Mouse (Mus musculus) left cerebral cortex, postnatal 4 days (tissue): ENCODE data around the gene Npsr1. TPM values are rescaled to one million over a fixed set of nuclear protein-coding genes. Genes with fewer than 3 reads are reported as not detected.

ENCODE experiments used
- DNase-seq: peaks from one replicate; pipeline ENCODE4 v3.0.0-alpha.2; 2022
- intact Hi-C: fragments of 180-260 bp; cut with DNase I; formaldehyde crosslinking; loops from one replicate; pipeline ENCODE4 v1.15.1; 2025
- total RNA-seq, 2 experiments: library from RNA; stranded (reverse); gene quantifications; 2 replicates each; pipeline ENCODE4 v1.2.3; 2021

Gene Npsr1
- total RNA-seq: 1 to 10 TPM in 1 of 2 experiments, under 1 TPM in 1; 0.96 to 1.0 TPM

DNA sequence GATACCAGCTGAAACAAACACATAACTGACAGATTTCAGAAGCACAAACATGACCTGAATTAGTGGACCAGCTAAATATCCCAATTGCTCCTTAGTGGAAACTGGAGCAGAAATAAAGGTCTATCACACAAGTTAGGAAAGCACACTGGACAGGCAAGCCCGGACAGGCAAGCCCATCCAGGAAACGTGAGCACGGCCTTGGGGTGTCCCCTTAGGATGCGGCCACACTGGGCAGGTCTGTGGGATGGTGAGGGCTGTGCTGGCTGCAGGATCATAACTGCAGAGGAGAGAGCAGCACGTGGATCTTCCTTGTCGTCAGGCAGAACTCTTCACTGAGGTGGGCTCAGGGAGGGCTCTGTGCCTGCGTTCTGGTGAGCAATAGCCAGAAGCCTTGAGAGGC is at the start of gene Npsr1:
Gene Npsr1 (plus strand): TSS at position 301 of the 400 bp plus-strand sequence.
- no peak for DNase-seq
- intact Hi-C loops: no loop called here

DNA sequence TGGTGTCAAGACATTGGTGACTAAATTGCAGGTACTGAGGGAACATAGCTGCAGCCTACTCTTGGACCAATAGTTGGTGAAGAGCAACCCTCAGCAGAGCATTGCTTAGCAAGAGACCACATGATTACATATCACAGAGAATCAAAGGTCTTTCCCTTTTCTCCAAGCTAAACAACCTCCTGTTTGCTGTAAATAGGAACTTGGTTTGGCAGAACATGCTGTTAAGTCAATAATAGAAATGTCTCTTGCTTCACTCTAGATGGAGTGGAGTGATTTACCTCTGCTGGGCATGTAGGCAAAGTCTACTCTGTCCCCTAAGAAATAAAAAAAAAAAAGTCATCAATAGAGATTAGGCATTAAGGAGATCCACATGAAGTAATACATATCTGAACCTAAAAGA is 46.3 kb upstream of the Npsr1 start:
- intact Hi-C loops: no loop called here
- no peak for DNase-seq

DNA sequence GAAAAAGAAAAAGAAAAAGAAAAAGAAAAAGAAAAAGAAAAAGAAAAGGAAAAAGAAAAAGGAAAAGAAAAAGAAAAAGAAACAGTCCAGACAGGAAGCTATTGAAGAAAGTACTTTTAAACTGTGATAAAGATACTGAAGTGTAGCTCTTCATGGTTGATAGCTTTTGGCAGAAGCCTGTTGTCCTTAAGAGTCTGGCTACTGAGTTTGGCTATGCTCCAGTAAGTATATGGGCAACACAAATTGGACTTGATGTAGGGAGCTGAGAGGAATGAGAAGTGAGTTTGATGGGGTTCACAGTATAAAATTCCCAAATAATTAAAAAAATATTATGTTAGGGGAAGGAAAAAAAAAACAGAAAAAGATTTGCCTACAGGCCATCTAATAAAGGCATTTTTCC is 34.5 kb upstream of the Npsr1 start:
- DNase-seq: no peak
- intact Hi-C loops: no loop called here

DNA sequence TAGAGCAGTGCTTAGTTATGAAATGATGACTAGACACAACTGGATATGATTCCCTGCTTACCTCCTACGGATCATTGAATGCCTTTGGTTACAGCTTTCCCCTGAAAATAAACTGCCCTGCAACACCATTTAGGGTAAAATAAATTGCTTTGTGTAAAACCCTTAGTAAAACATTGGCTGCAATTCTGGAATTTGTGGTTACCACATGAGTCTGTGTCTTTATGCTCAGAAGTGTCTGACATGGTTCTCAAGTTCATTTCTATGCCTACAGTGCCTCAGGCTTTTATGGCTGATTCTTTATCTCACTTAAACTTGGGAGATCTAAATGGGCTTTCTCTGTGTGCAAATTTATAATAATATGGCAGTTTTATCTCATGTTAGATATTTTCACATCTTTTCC is 26.1 kb upstream of the Npsr1 start:
- intact Hi-C loops: loop anchor here (5.0 kb wide), 1 partner anchor 1514 kb away; no protein-coding TSS in a partner anchor
- no peak for DNase-seq

DNA sequence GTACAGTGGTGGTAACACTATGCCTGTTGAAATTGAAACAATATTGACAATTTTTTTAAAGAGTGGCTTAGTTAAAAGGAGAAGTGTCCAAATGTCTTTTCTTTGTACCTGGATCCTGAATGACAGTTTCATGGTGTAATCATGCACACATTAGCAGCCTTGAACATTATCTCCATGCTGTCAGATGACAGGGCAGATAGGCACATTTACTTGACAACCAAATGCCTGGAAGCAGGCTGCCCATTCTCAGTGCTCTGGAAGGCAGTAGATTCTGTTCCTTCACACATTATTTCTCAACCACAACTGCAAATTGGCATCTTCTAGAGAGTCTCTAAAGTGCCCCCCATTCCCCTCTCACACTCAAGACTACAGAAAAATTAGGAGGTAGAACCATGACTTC is 20.2 kb upstream of the Npsr1 start:
- intact Hi-C loops: no loop called here
- no peak for DNase-seq

DNA sequence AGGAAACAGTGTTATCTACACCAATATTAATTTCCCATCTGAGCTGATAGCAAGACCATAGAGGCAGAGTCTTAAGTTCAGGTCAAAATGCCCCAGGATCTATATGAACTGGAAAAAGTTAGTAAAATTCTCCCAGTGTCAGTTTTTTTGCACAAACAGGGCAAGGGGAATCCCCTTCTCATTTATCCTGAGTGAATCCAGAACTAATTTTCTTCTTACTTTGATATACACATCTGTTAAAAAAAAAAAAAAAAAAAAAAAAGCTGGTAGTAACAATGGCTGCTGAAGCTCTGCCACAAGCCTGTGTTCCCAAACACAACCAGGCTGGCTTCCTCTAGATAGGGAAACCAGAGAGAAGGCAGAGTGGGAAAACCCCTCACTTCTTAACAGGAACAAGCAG is 5.9 kb upstream of the Npsr1 start:
- intact Hi-C loops: no loop called here

DNA sequence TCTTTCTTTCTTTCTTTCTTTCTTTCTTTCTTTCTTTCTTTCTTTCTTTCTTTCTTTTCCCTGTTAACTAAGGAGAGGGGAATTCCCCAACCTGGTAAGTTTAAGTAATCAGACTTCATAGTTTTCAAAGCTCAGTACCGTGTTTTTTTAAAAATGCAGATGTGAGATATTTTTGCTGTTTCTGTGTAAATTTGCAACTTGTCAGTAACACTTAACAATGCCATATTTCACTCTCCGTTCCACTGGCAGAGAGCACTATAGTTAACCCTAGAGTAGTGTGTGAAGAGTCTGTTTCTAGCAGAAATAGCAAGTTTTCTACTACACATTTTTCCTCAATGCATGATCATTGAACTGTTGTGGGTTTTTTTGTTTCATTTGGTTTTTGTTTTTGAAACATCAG is 730 bp downstream of the Npsr1 start:
- intact Hi-C loops: no loop called here
- no peak for DNase-seq

More for the DNA sequence above, 5.9 kb upstream of the Npsr1 start:
- DNase-seq: no peak

DNA sequence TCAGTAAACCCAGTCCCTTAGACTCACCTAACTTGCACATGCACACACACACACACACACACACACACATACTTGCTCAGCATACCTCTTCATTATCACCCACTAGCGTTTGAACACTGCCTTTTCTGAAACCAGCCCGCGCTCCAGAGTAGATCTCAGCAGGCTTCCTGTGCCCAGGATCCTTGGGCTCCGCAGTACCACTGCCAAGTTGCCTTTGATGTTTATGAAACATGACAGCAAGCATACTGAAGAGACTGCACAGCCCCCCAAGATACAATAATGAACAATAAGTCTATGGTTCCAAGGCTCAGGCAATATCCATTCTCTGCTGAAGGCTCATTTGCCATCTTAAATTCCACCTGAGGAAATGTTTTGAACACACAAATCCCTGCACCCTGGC is 1.8 kb downstream of the Npsr1 start:
- peak; percentile 64 for DNase-seq
- intact Hi-C loops: no loop called here

DNA sequence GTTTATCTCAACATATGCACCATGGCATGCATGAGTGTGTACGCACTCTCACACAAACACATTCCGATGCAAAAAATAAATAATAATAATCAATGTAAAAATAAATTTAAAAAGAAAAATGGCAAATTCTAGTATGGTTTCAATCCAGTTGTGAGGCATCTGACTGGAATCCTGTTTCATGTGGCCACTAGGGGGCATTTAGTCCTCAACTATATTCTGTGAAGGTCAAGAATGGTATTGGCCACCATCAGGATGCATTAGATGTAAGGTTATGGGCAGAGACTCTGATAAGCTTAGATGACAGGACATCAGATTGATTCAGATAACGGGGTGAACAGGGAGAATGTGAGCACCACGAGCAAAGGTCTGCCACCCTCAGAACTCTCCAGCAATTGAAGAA is 21.6 kb downstream of the Npsr1 start:
- DNase-seq: peak; percentile 50
- intact Hi-C loops: loop anchor here (5.0 kb wide), 1 partner anchor 398 kb away; no protein-coding TSS in a partner anchor

DNA sequence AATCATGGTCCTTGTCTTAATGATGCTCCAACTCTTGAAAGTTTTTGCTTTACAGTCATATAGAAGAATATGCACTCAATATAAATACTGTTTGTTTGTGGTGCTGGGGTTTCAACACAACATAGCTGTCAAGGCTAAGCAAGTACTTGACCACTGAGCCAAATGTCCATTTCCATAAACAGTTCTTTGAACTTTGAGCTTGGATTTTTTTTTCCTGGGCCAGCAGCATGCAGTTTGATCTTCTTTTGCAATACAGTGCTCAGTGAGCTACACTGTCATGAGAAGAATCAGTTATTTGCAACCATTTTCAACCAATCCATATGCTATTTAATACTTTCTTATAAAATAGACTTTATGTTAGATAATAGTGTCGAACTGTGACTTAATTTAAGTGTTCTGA is 35.3 kb downstream of the Npsr1 start:
- DNase-seq: no peak
- intact Hi-C loops: no loop called here

DNA sequence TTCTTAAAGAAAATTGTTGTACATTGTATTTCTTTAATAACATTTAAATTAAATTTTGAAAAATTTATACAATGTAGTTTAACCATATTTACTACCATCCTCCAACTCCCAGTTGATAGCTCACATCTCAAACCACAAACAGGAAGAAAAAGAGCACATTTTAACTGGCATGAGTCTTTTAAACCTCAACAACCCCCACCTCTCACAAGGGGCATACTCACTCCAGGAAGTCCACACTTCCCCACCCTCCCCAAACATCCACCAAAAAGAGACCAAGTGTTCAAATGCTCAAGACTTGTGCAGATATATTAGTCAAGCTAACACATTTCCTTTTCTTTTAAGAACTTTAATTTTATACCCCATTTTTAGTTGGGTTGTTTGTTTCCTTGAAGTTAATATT is 38.6 kb downstream of the Npsr1 start:
- no peak for DNase-seq
- intact Hi-C loops: no loop called here

DNA sequence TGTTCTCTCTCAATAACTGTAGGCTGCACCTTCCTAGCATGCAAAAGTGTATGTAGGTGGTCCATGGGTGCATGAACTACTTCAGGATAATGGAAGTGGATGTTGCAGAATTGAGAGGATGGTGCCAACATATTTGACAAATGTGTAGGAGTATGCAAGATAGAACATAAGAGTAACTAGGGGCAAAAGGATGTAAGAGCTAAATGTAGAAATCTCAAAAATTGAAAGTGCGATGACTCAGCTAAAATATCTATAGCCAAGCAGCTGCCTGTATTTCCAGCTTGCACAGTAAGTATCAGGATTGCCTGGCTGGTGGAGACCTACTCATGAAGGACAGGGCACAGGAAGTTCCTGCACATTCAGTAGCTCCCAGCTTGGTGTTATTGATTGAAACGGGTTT is 46.5 kb downstream of the Npsr1 start:
- intact Hi-C loops: no loop called here
- no peak for DNase-seq

DNA sequence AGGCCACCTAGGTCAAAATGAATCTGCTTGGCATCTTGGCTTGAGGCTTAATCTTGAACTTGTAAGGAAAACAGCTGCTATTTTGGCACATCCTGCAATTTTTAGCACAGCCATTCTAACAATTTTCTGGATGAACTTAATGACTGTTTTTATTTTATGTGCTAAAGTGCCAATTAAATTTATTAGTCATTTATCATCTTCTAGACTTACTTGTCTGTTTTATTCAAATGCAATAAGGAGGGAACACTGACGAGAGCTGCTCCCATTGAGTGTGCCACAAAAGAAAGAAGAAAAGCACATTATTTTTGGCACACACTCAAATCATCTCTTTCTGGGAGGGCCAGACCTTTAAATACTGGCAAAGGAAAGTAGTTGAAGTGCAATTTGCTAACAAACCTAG is 59.4 kb downstream of the Npsr1 start:
- no peak for DNase-seq
- intact Hi-C loops: no loop called here

DNA sequence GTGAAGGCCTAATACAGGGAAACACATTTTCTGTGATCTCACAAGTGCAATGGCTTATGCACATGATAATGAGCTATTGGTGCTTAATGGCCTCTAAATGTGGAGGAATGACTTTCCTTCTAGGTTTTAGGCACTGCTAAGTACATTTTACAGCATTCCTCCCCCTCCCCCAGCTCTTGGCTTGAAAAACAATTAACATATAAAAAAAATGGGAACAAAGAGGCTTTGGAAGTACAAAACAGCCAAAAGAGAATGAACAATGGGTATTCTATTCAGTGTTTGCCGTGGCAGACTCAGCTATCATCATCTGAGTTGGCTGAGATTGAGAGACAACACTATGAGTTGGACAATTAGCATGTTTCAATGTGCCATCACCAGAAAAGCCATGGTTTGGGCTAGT is 62.6 kb downstream of the Npsr1 start:
- DNase-seq: no peak
- intact Hi-C loops: no loop called here

DNA sequence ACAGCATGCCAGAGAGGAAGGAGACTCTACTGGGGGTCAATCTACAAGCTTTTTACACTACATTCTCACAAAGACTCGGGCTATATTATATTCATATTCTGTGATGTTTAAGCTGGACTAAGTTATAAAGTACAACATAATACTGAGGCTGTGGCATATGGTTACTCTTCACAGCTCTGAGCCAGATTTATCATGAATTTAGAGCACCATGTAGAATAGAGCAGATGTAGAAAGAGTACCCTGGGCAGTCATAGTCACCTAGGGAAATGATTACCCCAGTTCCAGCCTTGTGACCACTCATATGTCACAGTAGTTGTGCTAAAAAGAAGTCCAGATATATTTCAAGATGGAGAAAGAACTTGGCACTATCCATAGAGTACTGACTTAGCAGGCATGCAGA is 70.7 kb downstream of the Npsr1 start:
- no peak for DNase-seq
- intact Hi-C loops: no loop called here

DNA sequence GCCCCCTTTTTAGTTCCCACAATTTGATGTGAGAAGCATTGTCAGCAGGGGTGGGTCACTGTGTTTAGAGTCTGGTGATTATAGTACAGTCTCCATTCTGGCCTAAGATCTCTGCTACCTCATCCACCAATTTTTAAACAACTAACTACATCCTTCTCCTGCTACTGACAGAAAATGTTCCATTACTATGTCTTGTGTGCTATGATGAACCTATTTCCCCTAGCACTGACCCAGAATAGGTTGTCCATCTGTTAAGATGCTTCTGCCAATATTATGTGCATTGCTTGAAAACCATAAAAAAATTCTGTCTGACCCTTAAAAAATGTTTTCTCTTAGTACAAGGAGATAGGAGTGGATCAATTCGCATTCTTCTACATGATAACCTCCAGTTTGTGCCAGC is 72.9 kb downstream of the Npsr1 start:
- intact Hi-C loops: no loop called here
- DNase-seq: no peak

DNA sequence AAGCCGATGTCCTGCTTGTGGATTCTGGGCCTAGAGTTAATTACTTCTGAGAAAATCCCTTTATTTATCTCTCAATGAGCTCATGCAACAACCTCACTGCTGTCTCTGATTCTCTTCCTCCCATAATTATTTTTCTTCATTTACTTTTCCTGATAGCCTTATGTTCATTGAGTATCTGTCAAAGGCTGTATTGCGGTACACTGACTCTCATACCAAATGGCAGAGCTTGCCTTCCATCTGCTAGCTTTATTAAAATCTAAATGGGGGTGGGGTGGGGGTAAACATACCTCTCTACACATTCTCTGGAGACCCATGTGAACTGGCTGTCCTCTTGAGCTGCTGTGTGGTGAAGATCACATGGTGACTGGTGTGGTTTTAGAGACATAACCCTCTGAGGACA is 80.9 kb downstream of the Npsr1 start:
- intact Hi-C loops: no loop called here
- no peak for DNase-seq

DNA sequence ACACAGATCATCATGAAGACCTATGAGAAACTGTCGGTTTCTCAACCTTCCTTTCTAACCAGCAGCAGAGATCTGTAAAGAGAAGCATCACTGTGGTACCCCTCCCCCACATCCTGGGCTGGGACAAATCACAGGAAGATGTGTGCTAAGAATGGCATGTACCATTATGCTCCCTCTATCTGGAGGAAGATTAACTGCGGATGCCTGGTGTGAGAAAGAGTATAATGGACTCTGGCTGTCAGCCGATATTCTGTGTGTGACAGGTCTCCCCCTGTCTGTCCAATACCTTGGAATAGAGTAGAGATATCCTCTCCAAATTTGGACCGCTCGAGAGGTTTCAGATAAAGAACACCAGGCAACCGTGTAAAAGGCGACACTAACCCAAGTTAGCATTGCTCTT is 83.1 kb downstream of the Npsr1 start:
- intact Hi-C loops: no loop called here

DNA sequence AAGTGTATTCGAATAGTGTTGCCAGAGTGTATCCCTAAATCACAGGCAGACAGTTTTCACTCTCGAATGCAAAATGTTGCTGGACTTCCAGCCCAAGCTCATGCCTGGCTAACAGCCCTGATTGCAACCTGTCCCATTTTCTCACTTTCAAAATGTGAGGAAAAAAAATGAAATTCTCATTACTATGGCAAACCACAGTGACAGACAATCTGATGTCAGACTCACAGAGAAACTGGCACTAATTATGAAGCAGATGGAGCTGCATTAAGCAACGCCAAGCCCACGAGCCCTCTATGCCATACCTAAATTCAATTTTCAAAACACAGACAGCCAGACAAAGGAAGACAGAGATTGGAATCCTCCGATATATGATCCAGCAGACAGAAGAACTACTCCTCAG is 88.5 kb downstream of the Npsr1 start:
- intact Hi-C loops: loop anchor here (5.0 kb wide), 1 partner anchor 724 kb away; no protein-coding TSS in a partner anchor
- peak; percentile 28 for DNase-seq

More for the DNA sequence above, 83.1 kb downstream of the Npsr1 start:
- DNase-seq: no peak

DNA sequence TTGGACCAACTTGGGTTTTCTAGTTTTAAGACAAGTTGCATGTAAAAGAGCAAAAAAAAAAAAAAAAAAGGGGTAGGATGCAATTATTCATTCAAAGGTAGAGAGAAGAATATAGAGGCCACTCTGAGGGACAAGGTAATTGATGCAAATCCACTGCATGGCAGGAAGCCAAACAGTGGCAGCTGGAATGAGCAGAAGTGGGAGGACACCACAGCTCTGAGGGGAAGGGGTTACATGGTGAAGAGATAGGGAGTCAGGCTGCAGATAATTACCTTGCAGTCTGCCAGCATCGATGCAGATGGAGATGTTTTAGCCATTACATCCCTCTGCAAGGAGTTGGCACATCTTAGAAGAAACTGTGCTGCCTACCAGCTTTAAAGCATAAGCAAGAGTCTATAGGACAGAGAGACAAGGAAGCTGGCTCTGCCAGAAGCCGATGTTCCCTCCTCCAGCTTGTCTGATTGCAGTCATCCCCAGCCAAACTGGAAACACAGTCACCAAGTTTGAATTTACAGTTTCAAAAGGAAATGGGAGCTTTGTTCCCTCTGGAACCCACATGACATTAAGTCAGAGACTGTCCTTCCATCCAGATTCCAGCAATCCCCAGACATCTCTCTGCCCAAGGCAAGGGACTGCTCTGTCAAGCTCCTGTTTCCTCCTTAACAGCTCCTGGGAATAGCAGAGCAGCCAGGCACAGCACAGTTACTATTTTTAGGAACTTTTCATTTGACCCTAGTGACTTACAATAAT is 91.9 kb downstream of the Npsr1 start:
- intact Hi-C loops: loop anchor here (5.0 kb wide), 1 partner anchor 727 kb away; no protein-coding TSS in a partner anchor
- DNase-seq: peak; percentile 71

DNA sequence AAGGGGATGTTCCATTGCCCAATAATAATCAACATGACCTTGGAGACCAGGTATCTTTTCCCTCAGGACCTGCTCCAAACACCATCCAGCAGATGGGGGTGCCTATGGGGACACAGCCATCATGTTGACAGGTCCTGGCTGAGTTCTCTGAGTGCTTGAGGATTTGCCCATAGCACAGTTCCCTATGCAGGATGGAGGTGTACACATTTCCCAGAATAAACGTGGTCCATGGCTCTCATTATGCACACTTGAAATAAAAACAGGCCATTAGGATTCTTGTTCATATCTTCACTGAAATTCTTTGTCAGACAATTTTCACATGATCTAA is 92.4 kb downstream of the Npsr1 start:
- intact Hi-C loops: no loop called here

DNA sequence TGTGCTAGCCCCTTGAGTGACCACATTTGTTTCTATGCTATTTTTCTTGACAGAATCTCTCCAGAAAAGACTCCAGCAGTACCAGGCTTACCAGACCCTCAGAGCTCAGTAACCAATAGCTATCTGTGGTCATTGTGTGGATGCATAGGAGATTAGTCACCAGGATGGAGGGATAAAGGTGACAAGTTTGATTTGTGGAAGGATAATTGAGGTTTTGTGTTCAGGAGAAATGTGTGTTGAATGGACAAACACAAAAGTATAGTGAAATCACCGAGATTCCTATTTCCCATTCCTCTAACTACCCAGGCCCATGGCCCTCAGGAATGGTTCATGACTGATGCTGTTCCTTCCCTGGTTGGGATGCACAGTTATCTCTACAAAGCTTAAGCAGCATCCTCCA is 100.5 kb downstream of the Npsr1 start:
- DNase-seq: no peak
- intact Hi-C loops: no loop called here

More for the DNA sequence above, 92.4 kb downstream of the Npsr1 start:
- DNase-seq: peak; percentile 9

DNA sequence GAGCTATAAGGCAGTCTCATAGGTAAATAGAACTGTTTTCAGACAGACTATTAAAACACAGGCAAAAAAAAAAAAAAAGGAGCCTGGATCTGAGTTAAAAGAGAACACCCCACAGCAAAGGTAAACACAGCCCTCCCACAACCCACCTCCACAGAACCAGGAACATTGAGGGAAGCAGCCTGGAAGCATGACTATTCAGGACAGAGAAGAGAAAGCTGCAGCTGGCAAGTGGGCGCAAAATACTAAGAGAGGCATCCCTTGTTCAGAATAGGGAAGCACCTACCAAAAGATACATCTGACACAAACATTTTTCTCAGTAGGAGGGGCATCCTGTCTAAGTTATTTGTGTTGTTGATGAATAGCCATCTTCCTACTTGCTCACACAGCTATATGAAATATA is 113.8 kb downstream of the Npsr1 start:
- intact Hi-C loops: no loop called here
- no peak for DNase-seq
